Mouse (Mus musculus) testis, adult 2 months (tissue): ENCODE results near the gene Pgpep1l.

Experiments
- CTCF ChIP-seq: fragments of 200-500 bp; IDR thresholded peaks from 2 replicates; pipeline ENCODE4 v1.5.1; 2012; ENCODE audit warnings: low read depth, mild to moderate bottlenecking, inconsistent platforms, low read length, moderate library complexity; ENCODE audit not compliant: control insufficient read depth, insufficient read depth, insufficient replicate concordance
- POLR2A ChIP-seq: fragments of 200-500 bp; IDR thresholded peaks from 2 replicates; pipeline ENCODE4 v1.6.1; 2012; ENCODE audit warnings: low read depth, mild to moderate bottlenecking, inconsistent platforms, low read length, moderate library complexity; ENCODE audit not compliant: control insufficient read depth

- TF ChIP-seq POLR2A (no peak), CTCF (no peak)
Measured at GRCm38 (mm10) chr7:68189211-68189610, 74.8 kb downstream of the Pgpep1l start.
